Mouse (Mus musculus): ENCODE results near the gene Saa3.
"Not testable (repeated sequence)": the region's sequence is repeated elsewhere in the genome, so short reads cannot be mapped to it uniquely, and the experiment has no call there.

Gene Saa3

DNA sequence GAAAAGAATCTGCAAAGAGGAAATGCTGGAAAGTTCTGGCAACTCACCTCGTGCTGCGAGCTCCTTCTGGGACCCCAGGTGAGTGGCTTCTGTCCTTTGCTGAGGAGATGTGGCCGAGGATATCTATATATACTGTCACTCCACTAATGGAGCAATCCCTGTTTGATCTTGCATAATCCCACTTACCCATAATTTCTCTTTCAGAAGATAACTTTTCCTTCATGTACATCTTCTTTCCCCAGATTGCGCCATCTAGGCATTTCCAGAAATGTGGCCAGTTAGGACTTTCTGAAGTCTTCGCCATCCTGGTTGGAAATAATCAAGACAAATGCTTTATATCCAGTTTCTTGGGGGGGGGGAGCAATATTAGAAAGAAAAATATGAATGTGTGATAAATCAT is at the start of gene Saa3:
Saa3 (minus strand) TSS at position 101 of the 400 bp plus-strand sequence.
- no peak for DNase-seq (ENCODE audit: low spot score in 2 of 2)

GRCm38 (mm10) chr7:46764672-46765071 is 49.2 kb upstream of the Saa3 start:
- no peak for DNase-seq (ENCODE audit: low spot score in 2 of 2)

GRCm38 (mm10) chr7:46762601-46763000 is 47.1 kb upstream of the Saa3 start:
- no peak for DNase-seq (ENCODE audit: low spot score in 2 of 2)

DNA sequence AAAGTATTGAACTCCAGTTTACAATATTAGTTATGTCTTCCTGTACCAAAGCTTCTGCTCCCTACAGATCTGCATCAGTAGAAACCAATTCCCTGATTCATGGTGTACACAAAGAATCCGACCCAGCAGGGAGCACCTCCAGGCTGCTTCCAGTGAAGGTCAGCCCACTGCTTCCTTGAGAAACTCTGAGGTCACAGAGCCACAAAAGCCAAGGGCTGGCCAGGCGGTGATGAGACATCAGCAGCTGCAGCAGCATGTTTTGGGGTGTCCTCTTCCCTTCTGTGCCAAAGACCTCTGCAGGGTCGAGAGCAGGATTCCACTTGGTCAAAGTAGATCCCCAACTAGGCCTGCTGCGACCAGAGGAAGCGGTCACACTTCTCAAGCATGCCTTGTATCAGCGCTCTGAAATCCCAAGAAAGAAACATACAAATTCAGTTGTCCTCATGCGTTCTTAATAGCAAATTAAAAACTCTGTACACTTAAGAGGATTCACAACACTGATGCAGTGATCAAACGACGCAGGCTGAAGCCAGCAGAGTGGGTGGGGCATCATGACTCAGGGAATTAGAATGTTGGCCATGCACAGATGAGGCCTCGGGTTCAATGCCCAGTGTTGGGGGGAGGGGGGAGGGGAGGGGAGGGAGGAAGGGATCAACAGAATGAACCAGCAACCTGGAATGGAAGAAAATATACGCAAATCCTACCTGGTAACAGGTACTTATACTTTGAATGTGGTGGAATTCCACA is 45.7 kb upstream of the Saa3 start:
- no peak for DNase-seq (ENCODE audit: low spot score in 2 of 2)

DNA sequence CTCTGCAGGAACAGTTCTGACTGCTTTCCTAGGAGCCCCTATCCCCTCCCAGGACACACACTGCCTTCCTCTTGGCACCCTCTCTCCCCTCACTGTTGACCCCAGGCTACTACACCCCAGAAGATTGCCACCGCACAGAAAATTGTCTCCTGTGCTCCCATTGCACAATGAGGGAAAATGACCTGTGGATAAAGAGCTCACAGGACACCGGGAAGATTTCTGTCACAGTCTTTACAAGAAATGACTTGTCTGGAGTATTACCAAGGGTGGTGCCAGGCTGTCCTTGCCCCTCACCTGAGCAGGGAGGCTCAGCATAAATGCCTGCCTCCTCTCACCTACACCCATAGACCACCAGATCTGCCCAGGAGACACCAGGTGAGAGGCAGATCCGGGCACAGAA is 36.0 kb upstream of the Saa3 start, which contains the start of gene Saa2:
Saa2 (plus strand) TSS at position 301 of the 400 bp plus-strand sequence.
- DNase-seq (ENCODE audit: low spot score in 2 of 2), result no peak

DNA sequence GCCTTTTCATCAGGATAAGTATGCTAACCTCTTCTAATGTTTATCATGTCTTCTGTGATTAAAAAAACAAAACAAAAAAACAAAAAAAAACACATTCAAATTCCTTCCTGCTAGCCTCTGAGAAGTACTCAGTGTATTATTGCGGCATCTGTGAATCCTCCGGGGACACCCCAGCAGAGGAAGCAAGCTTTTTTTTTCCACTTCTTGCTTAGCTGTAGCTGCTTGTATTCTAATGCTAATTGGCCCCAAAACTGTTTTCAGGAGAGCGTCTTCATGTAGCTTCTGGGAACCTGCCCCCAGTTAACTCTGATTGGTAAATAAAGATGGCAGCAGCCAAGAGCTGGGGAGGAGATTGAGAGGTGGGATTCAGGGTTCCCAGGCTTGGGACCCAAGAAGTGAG is 33.0 kb upstream of the Saa3 start:
- DNase-seq (ENCODE audit: low spot score in 2 of 2), result no peak

GRCm38 (mm10) chr7:46746381-46746780 is 30.9 kb upstream of the Saa3 start:
- DNase-seq (ENCODE audit: low spot score in 2 of 2), result no peak

- no peak for DNase-seq (ENCODE audit: low spot score in 2 of 2)
These were observed 30.3 kb upstream of the Saa3 start for GRCm38 (mm10) chr7:46745816-46746215.

GRCm38 (mm10) chr7:46742880-46743279 is 27.4 kb upstream of the Saa3 start, which contains the start of gene Saa1:
TSS of gene Saa1 (minus strand) at chr7:46742980.
- DNase-seq (ENCODE audit: low spot score in 2 of 2), result not testable (repeated sequence)

DNA sequence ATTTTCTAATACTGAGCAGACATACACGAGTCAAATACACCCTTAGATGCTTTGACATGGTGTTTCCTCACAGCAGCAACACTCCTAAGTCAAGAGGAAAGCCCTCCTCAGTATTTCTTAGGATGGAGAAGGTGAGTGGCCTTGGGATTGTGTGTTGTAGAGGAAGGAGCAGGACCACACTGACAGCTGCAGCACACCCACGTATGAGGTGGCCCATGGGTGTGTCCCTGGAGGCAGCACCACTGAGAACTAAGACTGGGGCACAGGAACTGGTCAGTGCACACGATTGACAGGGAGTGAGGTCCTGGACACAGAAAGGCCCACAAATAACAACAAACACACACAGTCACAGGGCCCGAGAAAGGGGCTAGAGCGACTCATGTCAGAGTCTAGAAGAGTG is 24.5 kb upstream of the Saa3 start:
- DNase-seq (ENCODE audit: low spot score in 2 of 2), result not testable (repeated sequence)

DNA sequence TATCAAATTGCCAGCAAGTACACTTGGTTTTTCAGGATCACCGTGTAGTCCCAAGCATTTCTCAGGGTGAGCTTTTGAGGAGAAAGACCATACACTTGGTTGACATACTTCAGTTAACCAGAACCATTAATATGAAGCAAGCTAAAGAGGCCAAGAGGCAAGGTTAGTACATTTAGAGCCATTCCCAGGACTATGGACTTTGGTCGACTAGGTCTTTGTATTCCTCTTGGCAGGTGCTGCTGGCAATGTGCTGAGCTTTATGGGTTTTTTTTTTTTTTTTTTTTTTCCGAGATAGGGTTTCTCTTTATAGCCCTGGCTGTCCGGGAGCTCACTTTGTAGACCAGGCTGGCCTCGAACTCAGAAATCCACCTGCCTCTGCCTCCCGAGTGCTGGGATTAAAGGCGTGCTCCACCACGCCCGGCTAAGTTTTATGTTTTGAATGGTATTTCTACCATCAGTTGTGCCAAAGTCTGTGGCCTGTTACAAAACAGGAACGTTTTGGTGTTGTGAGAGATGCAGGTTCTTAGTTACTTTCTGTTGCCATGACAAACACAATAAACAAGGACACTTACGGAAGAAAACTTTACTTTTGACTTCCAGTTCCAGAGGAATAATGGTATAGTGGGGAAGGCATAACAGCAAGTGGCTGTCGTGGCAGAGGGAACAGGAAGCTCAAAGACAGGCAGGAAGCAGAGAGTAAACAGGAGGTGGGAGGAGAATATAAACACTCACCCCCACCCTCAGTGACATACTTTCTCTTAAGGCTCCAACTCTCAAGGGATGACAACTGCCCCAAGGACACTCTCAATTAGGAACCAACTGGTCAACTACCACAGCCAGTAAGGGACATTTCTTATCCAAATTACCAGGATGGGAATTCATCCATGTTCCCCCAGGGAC is 23.3 kb upstream of the Saa3 start:
- no peak for DNase-seq (ENCODE audit: low spot score in 2 of 2)

DNA sequence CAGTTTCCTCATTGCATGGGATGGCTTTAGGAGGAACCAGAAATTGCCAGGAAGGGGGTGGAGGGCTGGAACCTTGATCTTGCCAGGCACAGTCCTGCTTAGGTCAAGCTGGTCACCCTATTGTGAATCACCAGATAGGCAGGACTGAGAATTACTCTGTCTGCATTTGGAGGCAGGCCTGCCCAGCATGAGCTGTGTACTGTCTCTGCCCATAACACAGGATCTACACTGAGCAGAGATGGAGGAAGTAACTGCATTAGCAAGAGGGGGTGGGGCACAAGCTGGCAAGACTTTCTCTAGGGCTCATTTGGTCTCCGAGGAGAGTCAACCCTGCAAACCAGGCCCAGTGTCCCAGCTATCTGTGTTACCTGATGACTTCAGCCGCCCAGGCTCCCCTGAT is 19.5 kb upstream of the Saa3 start:
- peak in 1 of 2 experiments; percentile 17 for DNase-seq (ENCODE audit: low spot score in 2 of 2)

DNA sequence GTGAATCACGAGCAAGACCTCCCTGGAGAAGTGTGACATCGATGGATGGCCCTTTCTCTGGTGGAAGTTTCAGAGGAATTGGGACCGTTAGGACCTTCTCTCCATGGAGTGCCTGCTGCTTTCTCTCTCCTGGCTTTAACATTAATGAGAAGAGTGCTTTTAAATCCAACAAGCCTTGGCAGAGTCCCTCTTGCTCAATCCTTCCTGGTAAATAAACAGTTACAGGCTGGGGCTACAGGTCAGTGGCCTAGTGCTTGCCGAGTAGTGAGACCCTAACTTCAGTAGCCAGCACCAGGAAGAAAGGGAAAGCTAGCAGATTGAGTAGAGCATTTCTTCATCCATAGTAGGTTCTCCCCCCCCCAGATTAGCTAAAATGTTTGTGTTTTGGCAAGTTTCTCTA is 17.0 kb upstream of the Saa3 start, which contains the start of gene Saa4:
Saa4 (minus strand) TSS at position 146 of the 400 bp plus-strand sequence.
- DNase-seq (ENCODE audit: low spot score in 2 of 2), result no peak

DNA sequence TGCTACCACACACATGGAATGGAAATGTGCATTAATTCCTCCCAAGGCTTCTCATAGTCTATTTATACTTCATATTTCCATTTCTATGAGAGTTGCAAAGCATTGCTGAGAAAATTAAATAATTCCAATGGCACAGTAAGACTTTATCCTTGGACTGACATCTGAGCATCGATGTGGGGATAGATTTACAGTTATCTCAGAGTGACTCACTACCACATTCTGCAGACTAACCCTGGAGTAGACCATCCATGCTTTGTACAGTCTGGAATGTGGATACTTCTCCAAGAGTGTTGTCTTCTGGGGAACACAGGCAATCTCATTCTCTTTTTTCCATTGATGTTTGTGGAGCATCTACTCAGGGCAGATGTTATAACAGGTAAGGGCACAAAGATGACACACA is 12.1 kb upstream of the Saa3 start:
- no peak for DNase-seq (ENCODE audit: low spot score in 2 of 2)

DNA sequence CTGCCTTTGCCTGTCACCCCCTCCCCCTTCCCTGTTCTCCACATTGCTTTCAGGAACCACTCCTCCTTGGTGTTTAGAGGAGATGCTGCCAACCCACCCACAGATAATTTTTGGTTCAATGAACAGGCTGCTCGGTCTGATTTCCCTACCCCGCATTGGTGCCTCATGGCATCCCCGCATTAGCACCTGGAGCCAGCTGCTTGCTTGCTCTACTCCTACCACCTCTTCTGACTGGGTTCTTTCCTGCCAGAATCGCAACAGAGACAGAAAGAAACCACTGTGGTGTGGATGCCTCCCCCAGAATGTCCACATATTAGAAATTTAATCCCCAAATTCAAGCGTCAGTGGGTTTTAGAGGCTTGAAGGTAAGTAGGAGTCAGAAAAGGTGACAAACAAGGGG is 8.9 kb upstream of the Saa3 start:
- no peak for DNase-seq (ENCODE audit: low spot score in 2 of 2)

GRCm38 (mm10) chr7:46723849-46724248 is 8.3 kb upstream of the Saa3 start:
- no peak for DNase-seq (ENCODE audit: low spot score in 2 of 2)

GRCm38 (mm10) chr7:46723354-46723753 is 7.9 kb upstream of the Saa3 start:
- DNase-seq (ENCODE audit: low spot score in 2 of 2), result no peak

GRCm38 (mm10) chr7:46720460-46720859 is 5.0 kb upstream of the Saa3 start:
- no peak for DNase-seq (ENCODE audit: low spot score in 2 of 2)

DNA sequence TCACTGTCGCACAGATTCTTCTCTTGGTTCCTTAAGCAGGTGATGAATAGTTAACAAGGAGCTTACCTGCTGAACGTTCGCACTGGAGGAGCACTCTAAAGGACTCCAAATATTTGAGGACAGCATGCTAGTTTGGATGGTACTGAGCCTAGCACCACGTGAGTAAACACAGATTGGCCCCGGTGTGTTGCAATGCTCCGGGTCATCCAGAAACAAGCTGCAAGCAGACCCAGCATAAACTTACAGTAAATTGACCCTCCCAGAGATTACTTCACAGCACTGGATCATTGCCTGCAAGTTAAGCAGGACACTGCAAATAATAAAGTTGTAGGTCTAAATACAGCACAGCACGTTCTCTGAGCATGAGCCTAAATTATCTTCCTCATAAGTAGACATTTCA is 4.0 kb upstream of the Saa3 start:
- no peak for DNase-seq (ENCODE audit: low spot score in 2 of 2)

DNA sequence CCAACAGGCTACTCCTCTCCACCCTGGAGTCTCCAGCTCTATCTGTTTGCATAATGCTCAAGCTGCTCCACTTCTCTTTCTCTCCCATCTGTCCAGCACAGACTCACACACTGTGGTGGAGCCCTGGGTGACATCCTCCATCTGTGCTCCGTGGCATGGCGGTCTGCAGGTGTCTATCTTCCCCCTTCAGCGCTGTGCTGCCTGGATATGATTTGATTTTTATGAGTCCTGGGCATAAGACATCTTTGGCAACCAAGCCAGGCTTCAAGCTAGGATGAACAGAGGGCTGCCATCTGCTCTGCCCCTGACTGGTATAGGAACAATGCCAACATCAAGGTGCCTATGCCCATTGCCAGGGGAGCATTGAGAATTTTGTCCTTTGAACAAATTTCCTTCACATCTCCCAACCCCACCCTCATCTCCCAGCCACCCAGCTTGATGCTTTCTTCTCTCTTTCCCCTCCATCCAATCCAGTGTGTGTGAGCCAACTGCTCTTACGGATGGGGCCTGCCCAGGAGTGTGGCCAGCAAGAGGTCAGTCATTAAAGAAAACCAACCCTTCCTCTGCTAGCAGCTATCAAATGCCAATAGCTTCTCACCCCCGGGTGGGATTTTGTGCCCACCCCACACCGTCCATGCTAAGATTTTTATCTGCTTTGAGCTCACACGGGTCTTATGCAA is 3.2 kb upstream of the Saa3 start:
- DNase-seq (ENCODE audit: low spot score in 2 of 2), result no peak

- no peak for DNase-seq (ENCODE audit: low spot score in 2 of 2)
These were observed 1.4 kb upstream of the Saa3 start for GRCm38 (mm10) chr7:46716897-46717296.

DNA sequence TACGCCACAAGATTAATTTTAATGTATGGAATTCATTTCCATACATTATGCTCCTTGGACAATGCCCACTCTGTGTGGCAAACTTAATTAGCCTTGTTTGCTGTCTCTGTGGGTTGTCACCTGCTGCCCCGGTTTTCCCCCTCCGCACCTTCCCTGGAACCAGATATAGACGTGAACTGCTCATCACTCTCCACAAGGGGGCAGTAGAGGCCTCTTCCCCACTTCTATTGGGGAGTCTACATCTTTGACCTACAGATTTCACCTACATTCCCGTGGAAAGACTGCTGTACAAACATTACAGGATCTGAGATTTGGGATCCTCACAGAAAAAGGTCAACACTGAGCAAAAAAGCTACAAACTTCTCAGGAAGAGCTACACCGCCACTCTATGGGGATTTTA is 982 bp downstream of the Saa3 start:
- peak; percentile 15 to 60 for DNase-seq (ENCODE audit: low spot score in 2 of 2)
